Mouse (Mus musculus) myocyte (in vitro differentiated cells): ENCODE measurements around the gene Ubxn6. TPM values are rescaled to one million over a fixed set of nuclear protein-coding genes. Genes with fewer than 3 reads are reported as not detected.
A peak's percentile ranks its signal among the peaks of the same experiment; 100 is the strongest.

Source experiments
- H3K27me3 ChIP-seq: one replicate; pipeline ENCODE4 v1.6.1; 2011; ENCODE audit not compliant: control insufficient read depth, insufficient read depth, insufficient read length
- H3K36me3 ChIP-seq: one replicate; pipeline ENCODE4 v1.6.1; 2011; ENCODE audit not compliant: control insufficient read depth, insufficient read depth
- H3K4me2 ChIP-seq: one replicate; pipeline ENCODE4 v1.6.1; 2011; ENCODE audit warnings: low read depth, control low read depth
- H3K4me3 ChIP-seq: one replicate; pipeline ENCODE4 v1.5.1; 2011; ENCODE audit warnings: mild to moderate bottlenecking, control low read depth, moderate library complexity
- H3K79me2 ChIP-seq: one replicate; pipeline ENCODE4 v1.6.1; 2011; ENCODE audit not compliant: control insufficient read depth, insufficient read depth
- H3ac ChIP-seq: one replicate; pipeline ENCODE4 v1.6.1; 2011; ENCODE audit not compliant: control insufficient read depth, insufficient read length
- CEBPB ChIP-seq: IDR thresholded peaks from 2 replicates; pipeline ENCODE4 v1.6.1; 2011; ENCODE audit warnings: mild to moderate bottlenecking, moderate library complexity; ENCODE audit not compliant: poor library complexity, insufficient read depth, severe bottlenecking
- E2F4 ChIP-seq: IDR thresholded peaks from one replicate; pipeline ENCODE4 v1.6.1; 2011; ENCODE audit warnings: mild to moderate bottlenecking, control low read depth, moderate library complexity; ENCODE audit not compliant: insufficient read depth
- MAX ChIP-seq: IDR thresholded peaks from one replicate; pipeline ENCODE4 v1.6.1; 2011; ENCODE audit warnings: low read depth, mild to moderate bottlenecking, control low read depth
- MYOD1 ChIP-seq, 3 experiments: IDR thresholded peaks; one replicate each; pipeline ENCODE4 v1.6.1; 2011; ENCODE audit warnings: control low read depth in 2 of 3, low read depth in 2 of 3, mild to moderate bottlenecking in 2 of 3, moderate library complexity in 1 of 3; ENCODE audit not compliant: insufficient read length in 2 of 3, control insufficient read depth in 1 of 3
- MYOG ChIP-seq, 3 experiments: IDR thresholded peaks; one replicate each; pipeline ENCODE4 v1.6.1; 2011; ENCODE audit warnings: control low read depth in 2 of 3, low read depth in 2 of 3, mild to moderate bottlenecking in 2 of 3; ENCODE audit not compliant: insufficient read length in 2 of 3, control insufficient read depth in 1 of 3, insufficient read depth in 1 of 3
- POLR2A ChIP-seq: IDR thresholded peaks from one replicate; pipeline ENCODE4 v1.6.1; 2011; ENCODE audit warnings: low read depth, mild to moderate bottlenecking, control low read depth, moderate library complexity; ENCODE audit not compliant: insufficient read length
- POLR2AphosphoS2 ChIP-seq: IDR thresholded peaks from one replicate; pipeline ENCODE4 v1.6.1; 2011; ENCODE audit warnings: low read depth, control low read depth; ENCODE audit not compliant: insufficient read length
- REST ChIP-seq: IDR thresholded peaks from one replicate; pipeline ENCODE4 v1.6.1; 2011; ENCODE audit warnings: mild to moderate bottlenecking, control low read depth, moderate library complexity; ENCODE audit not compliant: insufficient read depth, insufficient read length
- SRF ChIP-seq: IDR thresholded peaks from one replicate; pipeline ENCODE4 v1.6.1; 2011; ENCODE audit warnings: low read depth; ENCODE audit not compliant: control insufficient read depth, insufficient read length
- TCF12 ChIP-seq: IDR thresholded peaks from one replicate; pipeline ENCODE4 v1.6.1; 2011; ENCODE audit warnings: mild to moderate bottlenecking, control low read depth; ENCODE audit not compliant: poor library complexity, insufficient read depth, severe bottlenecking
- TCF3 ChIP-seq: IDR thresholded peaks from one replicate; pipeline ENCODE4 v1.6.1; 2011; ENCODE audit warnings: low read depth, control low read depth; ENCODE audit not compliant: insufficient read length
- USF1 ChIP-seq: IDR thresholded peaks from one replicate; pipeline ENCODE4 v1.6.1; 2011; ENCODE audit warnings: low read depth, mild to moderate bottlenecking, control low read depth, moderate library complexity
- polyA plus RNA-seq: library from polyadenylated mRNA; unstranded; fragments of >200 nt; fragmentation: generic; extraction: Trizol; gene quantifications from one replicate; pipeline ENCODE4 v1.2.1, GENCODE M21; 2012; ENCODE audit warnings: missing spikeins

Gene Ubxn6
- polyA plus RNA-seq, 1 experiment, result 54.3 TPM

DNA sequence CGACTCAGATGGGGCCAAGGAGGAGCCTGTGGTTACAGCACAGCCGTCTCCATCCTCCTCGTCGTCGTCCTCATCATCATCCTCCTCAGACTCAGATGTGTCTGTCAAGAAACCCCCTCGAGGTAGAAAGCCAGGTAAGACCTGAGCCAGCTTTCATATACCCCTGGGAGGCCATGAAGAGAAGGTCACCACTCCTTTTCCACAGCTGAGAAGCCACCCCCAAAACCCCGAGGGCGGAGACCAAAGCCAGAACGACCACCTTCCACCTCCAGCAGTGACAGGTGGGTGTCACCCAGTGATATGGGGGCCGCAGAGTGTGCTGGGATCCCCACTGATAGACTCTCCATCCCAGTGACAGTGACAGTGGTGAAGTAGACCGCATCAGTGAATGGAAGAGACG is 22.1 kb upstream of the Ubxn6 start:
- no peak overlapping the region for H3K4me3 ChIP-seq
- H3K79me2 ChIP-seq, result no peaks in the 10 kb centered on the region
- H3K27me3 ChIP-seq, result no peaks in the 10 kb centered on the region
- no peaks in the 10 kb centered on the region for H3K36me3 ChIP-seq
- no peak for TF ChIP-seq E2F4
- TF ChIP-seq REST, result no peak
- no peak for TF ChIP-seq TCF12
- no peak for TF ChIP-seq POLR2A
- TF ChIP-seq MYOD1 (IDR thresholded peaks at IDR 0.05; ENCODE audit: control insufficient read depth in 1 of 3, insufficient read length in 2 of 3, low read depth in 2 of 3), result no peak
- TF ChIP-seq MYOG (IDR thresholded peaks at IDR 0.05; ENCODE audit: control insufficient read depth in 1 of 3, insufficient read depth in 1 of 3, insufficient read length in 2 of 3, low read depth in 2 of 3), result no peak
- no peak overlapping the region for H3ac ChIP-seq
- H3K4me2 ChIP-seq, result no peak overlapping the region

DNA sequence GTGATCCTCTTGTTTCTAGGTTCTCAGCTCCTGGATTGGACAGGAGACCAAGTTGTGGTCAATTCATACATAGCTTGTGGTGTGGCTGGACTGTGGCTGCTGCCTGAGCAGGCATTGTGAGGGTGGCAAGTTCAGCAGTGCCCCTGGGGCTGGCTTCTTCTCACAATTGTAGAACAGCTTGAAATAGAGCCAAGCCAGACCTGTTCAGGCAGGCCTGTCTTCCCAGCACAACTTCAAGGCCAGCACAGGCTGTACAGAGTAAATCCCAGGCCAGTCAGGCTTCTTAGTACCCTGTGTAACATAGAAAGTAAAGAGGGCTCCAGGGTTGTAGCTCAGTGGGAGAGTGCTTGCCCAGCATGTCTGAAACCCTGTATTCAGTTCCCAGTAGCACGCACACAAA is 18.0 kb upstream of the Ubxn6 start:
- no peaks in the 10 kb centered on the region for H3K79me2 ChIP-seq
- no peak for TF ChIP-seq USF1
- TF ChIP-seq POLR2A, result no peak
- TF ChIP-seq TCF3, result no peak
- no peak for TF ChIP-seq MYOD1 (IDR thresholded peaks at IDR 0.05; ENCODE audit: control insufficient read depth in 1 of 3, insufficient read length in 2 of 3, low read depth in 2 of 3)
- no peak for TF ChIP-seq MAX
- no peak for TF ChIP-seq E2F4
- TF ChIP-seq SRF, result no peak
- TF ChIP-seq CEBPB, result no peak
- TF ChIP-seq TCF12, result no peak
- no peak for TF ChIP-seq MYOG (IDR thresholded peaks at IDR 0.05; ENCODE audit: control insufficient read depth in 1 of 3, insufficient read depth in 1 of 3, insufficient read length in 2 of 3, low read depth in 2 of 3)
- no peak for TF ChIP-seq POLR2AphosphoS2
- no peak for TF ChIP-seq REST
- no peaks in the 10 kb centered on the region for H3K27me3 ChIP-seq
- H3K36me3 ChIP-seq, result peaks cover 8% of the 10 kb centered on the region
- H3K4me2 ChIP-seq, result no peak overlapping the region
- no peak overlapping the region for H3K4me3 ChIP-seq
- H3ac ChIP-seq, result no peak overlapping the region

DNA sequence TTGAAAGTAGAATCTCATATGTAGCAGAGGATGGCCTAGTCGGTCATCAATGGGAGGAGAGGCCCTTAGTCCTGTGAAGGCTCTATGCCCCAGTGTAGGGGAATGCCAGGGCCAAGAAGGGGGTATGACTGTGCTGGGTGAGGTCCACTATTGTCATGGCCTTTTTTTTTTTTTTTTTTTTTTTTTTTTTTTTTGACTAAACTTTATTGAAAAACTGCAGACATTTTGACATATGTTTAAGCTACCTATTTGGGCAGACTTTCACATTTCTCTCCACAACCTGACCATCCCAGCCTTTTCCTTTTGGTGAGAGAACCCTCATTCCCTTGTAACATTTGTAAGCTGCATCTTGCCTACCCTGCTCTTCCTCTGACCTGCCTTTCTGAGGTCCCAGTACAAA is 17.5 kb upstream of the Ubxn6 start:
- Histone ChIP-seq H3K79me2 (no peaks in the 10 kb centered on the region), H3K27me3 (no peaks in the 10 kb centered on the region), H3K36me3 (peaks cover 8% of the 10 kb centered on the region), H3K4me2 (no peak overlapping the region), H3ac (no peak overlapping the region), H3K4me3 (no peak overlapping the region)
- no peak for TF ChIP-seq MYOG (IDR thresholded peaks at IDR 0.05; ENCODE audit: control insufficient read depth in 1 of 3, insufficient read depth in 1 of 3, insufficient read length in 2 of 3, low read depth in 2 of 3)
- TF ChIP-seq SRF, result no peak
- TF ChIP-seq USF1, result no peak
- TF ChIP-seq TCF12, result no peak
- TF ChIP-seq TCF3, result no peak
- TF ChIP-seq POLR2A, result no peak
- TF ChIP-seq REST, result no peak
- no peak for TF ChIP-seq MYOD1 (IDR thresholded peaks at IDR 0.05; ENCODE audit: control insufficient read depth in 1 of 3, insufficient read length in 2 of 3, low read depth in 2 of 3)
- TF ChIP-seq E2F4, result no peak
- TF ChIP-seq MAX, result no peak

DNA sequence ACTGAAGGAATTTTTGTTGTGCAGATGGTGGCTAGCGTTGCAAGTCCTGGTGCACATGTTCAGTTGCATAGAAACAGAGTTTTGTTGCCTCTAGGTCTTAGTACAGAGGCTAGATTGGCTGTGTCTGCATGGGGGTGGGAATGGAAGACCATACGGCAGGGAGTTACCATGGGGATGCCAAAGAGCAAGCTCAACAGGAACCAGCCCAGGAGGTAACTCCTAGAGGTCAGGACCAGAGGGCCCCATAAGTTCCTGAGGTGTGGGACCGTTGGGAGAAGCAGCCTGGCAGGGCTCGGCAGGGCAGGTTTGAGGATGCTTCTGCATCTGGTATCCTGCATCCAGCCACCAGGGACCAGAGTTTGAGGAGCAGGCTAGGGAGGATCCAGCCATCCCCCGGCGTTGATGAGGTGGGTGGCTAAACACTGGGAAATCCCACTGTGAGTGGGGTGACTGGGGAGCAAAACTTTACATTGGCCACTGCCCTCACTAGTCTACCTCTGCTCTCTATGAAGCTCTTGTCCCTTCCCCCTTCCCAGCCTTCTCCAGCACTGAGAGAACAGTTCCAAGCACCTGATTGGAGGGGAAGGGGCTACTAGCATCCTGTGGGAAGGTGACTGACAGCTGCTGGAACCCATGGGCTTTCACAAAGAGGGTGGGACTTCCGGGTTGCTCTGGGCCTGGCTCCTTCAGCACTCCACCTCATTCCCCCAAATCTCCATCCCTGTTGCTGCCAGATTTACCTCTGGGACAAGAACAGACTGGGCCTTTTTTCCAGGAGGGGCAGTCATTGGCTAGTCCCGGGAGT is 6.2 kb upstream of the Ubxn6 start:
- no peak for TF ChIP-seq MAX
- TF ChIP-seq MYOG (IDR thresholded peaks at IDR 0.05; ENCODE audit: control insufficient read depth in 1 of 3, insufficient read depth in 1 of 3, insufficient read length in 2 of 3, low read depth in 2 of 3), result no peak
- H3K4me2 ChIP-seq, result peak overlapping the region; percentile 84
- peaks cover 3% of the 10 kb centered on the region for H3K36me3 ChIP-seq
- peak overlapping the region; percentile 68 for H3K4me3 ChIP-seq
- peak overlapping the region; percentile 53 for H3ac ChIP-seq
- no peaks in the 10 kb centered on the region for H3K27me3 ChIP-seq
- peaks cover 42% of the 10 kb centered on the region for H3K79me2 ChIP-seq

DNA sequence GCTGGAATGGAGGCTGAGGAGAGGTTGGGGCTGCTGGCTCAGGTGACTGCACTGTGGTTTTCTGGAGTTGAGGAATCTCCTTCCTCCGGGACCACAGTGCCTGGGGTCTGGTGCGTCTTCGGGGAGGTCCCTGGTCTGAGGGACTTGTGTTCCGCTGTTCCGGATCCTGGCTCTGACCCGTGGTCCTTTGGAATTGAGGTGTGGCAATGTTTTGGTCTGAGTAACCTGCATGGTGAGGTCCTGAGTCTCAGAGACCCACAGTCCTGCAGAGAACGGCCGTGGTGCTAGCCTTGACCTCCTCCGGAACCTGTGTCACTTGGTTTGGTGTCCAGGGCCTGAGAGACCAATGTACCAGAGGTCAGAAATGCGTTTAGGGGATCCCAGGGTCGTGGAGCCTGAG is 5.1 kb upstream of the Ubxn6 start:
- peak overlapping the region; percentile 68 for H3K4me3 ChIP-seq
- H3K4me2 ChIP-seq, result peak overlapping the region; percentile 84
- H3K27me3 ChIP-seq, result no peaks in the 10 kb centered on the region
- peak overlapping the region; percentile 53 for H3ac ChIP-seq
- H3K36me3 ChIP-seq, result peaks cover 3% of the 10 kb centered on the region
- TF ChIP-seq SRF (no peak), MYOD1 (IDR thresholded peaks at IDR 0.05; ENCODE audit: control insufficient read depth in 1 of 3, insufficient read length in 2 of 3, low read depth in 2 of 3) (no peak)
- peaks cover 39% of the 10 kb centered on the region for H3K79me2 ChIP-seq
